Mouse (Mus musculus): ENCODE measurements around the gene Gm33543. TPM values are rescaled to one million over a fixed set of nuclear protein-coding genes. Genes with fewer than 3 reads are reported as not detected.

Gm33543 gene
- polyA plus RNA-seq, 1 experiment from 2014 or later: not detected

DNA sequence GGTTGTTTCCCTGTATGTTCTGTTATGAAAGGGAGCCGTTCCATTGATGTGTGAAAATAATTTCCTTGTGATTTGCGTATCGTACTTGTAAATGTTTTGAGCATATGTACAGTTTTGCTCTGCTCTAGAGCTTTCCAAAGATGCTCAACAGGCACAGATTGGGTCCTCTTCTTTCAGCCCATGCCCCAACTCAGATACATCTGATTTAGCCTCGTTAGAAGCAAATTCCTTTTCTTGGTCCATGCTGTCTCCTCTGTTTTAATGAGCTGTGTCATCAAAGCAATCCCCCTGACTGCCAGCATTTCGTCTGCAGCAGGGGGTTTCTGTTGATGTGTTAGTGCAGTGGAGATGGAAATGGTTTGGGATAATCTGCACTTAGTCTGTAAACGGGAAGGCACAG, 25.6 kb upstream of the Gm33543 start:
- no peaks in the 10 kb centered on the region for H3K27me3 ChIP-seq (replicated peaks; ENCODE audit: control insufficient read depth, insufficient read depth, low read length)
- H3K4me1 ChIP-seq (ENCODE audit: control insufficient read depth, insufficient read depth, low read length): no peaks in the 10 kb centered on the region
- no peak overlapping the region for H3K9ac ChIP-seq (ENCODE audit: low read depth, low read length)
- DNase-seq (ENCODE audit: low spot score) (no peak), ATAC-seq (ENCODE audit: low read depth) (no peak)
- H3K4me3 ChIP-seq (ENCODE audit: low read depth, low read length): no peak overlapping the region
- 56% methylated on average over 6 of the region's 6 CpGs for WGBS
- H3K9me3 ChIP-seq (ENCODE audit: control insufficient read depth, low read length): no peaks in the 10 kb centered on the region
- no peak overlapping the region for H3K4me2 ChIP-seq (ENCODE audit: low read depth, low read length)
- no peak overlapping the region for H3K27ac ChIP-seq (replicated peaks; ENCODE audit: low read depth, low read length)
- H3K36me3 ChIP-seq (ENCODE audit: control insufficient read depth, insufficient read depth, low read length): no peaks in the 10 kb centered on the region

- WGBS: 74% methylated on average over 2 of the region's 2 CpGs
Measured at GRCm38 (mm10) chr10:95867596-95867995, 24.9 kb upstream of the Gm33543 start.

GRCm38 (mm10) chr10:95864349-95865124, 21.8 kb upstream of the Gm33543 start:
- Histone ChIP-seq H3K36me3 (ENCODE audit: control insufficient read depth, insufficient read depth, low read length) (no peaks in the 10 kb centered on the region), H3K4me1 (ENCODE audit: control insufficient read depth, insufficient read depth, low read length) (no peaks in the 10 kb centered on the region), H3K4me3 (ENCODE audit: low read depth, low read length) (no peak overlapping the region), H3K9ac (ENCODE audit: low read depth, low read length) (no peak overlapping the region), H3K27ac (replicated peaks; ENCODE audit: low read depth, low read length) (no peak overlapping the region), H3K9me3 (ENCODE audit: control insufficient read depth, low read length) (no peaks in the 10 kb centered on the region), H3K4me2 (ENCODE audit: low read depth, low read length) (no peak overlapping the region), H3K27me3 (replicated peaks; ENCODE audit: control insufficient read depth, insufficient read depth, low read length) (no peaks in the 10 kb centered on the region)
- DNase-seq (ENCODE audit: low spot score) (peak; percentile 21), ATAC-seq (ENCODE audit: low read depth) (no peak)
- WGBS: 49% methylated on average over 11 of the region's 11 CpGs

More at GRCm38 (mm10) chr10:95867596-95867995, 24.9 kb upstream of the Gm33543 start:
- Histone ChIP-seq H3K36me3 (ENCODE audit: control insufficient read depth, insufficient read depth, low read length) (no peaks in the 10 kb centered on the region), H3K4me1 (ENCODE audit: control insufficient read depth, insufficient read depth, low read length) (no peaks in the 10 kb centered on the region), H3K9ac (ENCODE audit: low read depth, low read length) (no peak overlapping the region), H3K4me2 (ENCODE audit: low read depth, low read length) (no peak overlapping the region), H3K4me3 (ENCODE audit: low read depth, low read length) (no peak overlapping the region), H3K27ac (replicated peaks; ENCODE audit: low read depth, low read length) (no peak overlapping the region), H3K27me3 (replicated peaks; ENCODE audit: control insufficient read depth, insufficient read depth, low read length) (no peaks in the 10 kb centered on the region), H3K9me3 (ENCODE audit: control insufficient read depth, low read length) (no peaks in the 10 kb centered on the region)
- no peak for DNase-seq (ENCODE audit: low spot score)
- ATAC-seq (ENCODE audit: low read depth): no peak

DNA sequence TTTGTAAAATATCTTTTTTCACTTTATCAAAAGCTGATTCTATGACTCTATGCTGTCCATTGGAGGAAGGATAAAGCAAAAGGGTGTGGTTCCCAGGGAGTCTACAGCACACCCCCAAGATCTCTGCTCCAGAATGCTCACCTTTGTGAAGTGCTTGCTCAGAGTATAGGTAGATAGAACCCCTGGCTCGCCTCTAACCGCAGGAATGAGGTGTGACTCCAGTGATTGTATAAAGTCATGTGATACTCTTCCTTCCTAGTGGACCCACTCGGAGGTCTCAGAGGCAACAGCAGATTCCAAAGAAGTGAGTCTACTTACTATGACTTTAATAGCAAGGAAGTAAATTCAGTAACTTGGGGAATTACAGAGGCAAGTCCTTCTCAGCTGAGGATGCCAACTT, 19.9 kb upstream of the Gm33543 start:
- ATAC-seq (ENCODE audit: low read depth): no peak
- Histone ChIP-seq H3K27me3 (replicated peaks; ENCODE audit: control insufficient read depth, insufficient read depth, low read length) (no peaks in the 10 kb centered on the region), H3K36me3 (ENCODE audit: control insufficient read depth, insufficient read depth, low read length) (no peaks in the 10 kb centered on the region), H3K9ac (ENCODE audit: low read depth, low read length) (no peak overlapping the region), H3K4me2 (ENCODE audit: low read depth, low read length) (no peak overlapping the region), H3K4me1 (ENCODE audit: control insufficient read depth, insufficient read depth, low read length) (no peaks in the 10 kb centered on the region), H3K4me3 (ENCODE audit: low read depth, low read length) (no peak overlapping the region), H3K27ac (replicated peaks; ENCODE audit: low read depth, low read length) (no peak overlapping the region), H3K9me3 (ENCODE audit: control insufficient read depth, low read length) (no peaks in the 10 kb centered on the region)
- DNase-seq (ENCODE audit: low spot score): no peak
- WGBS: 79% methylated on average over 3 of the region's 3 CpGs

DNA sequence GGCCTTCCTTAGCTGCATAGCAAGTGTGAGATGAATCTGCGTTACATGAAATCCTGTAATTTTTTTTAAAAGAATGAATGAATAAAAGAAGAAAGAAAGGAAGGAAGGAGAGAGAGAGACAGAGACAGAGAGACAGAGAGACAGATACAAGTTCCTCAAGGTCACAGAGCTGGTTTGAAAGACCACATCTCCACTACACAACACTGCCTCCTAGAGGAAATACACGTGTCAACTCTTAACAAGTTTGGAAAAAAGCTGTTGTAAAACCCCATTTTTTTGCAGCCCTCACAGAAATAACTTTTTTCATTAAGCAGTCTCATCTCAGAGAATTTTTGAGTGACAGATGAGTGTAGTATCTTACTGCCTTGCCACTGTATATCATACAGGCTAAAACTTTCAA, 15.4 kb upstream of the Gm33543 start:
- WGBS: 33% methylated on average over 2 of the region's 2 CpGs
- Histone ChIP-seq H3K27me3 (replicated peaks; ENCODE audit: control insufficient read depth, insufficient read depth, low read length) (no peaks in the 10 kb centered on the region), H3K36me3 (ENCODE audit: control insufficient read depth, insufficient read depth, low read length) (no peaks in the 10 kb centered on the region), H3K27ac (replicated peaks; ENCODE audit: low read depth, low read length) (no peak overlapping the region), H3K4me1 (ENCODE audit: control insufficient read depth, insufficient read depth, low read length) (no peaks in the 10 kb centered on the region), H3K9ac (ENCODE audit: low read depth, low read length) (no peak overlapping the region), H3K4me3 (ENCODE audit: low read depth, low read length) (no peak overlapping the region), H3K4me2 (ENCODE audit: low read depth, low read length) (no peak overlapping the region), H3K9me3 (ENCODE audit: control insufficient read depth, low read length) (no peaks in the 10 kb centered on the region)
- ATAC-seq (ENCODE audit: low read depth) (no peak), DNase-seq (ENCODE audit: low spot score) (peak; percentile 85)

GRCm38 (mm10) chr10:95855411-95855810, 12.7 kb upstream of the Gm33543 start:
- Histone ChIP-seq H3K27me3 (replicated peaks; ENCODE audit: control insufficient read depth, insufficient read depth, low read length) (no peaks in the 10 kb centered on the region), H3K4me3 (ENCODE audit: low read depth, low read length) (no peak overlapping the region), H3K36me3 (ENCODE audit: control insufficient read depth, insufficient read depth, low read length) (no peaks in the 10 kb centered on the region), H3K9me3 (ENCODE audit: control insufficient read depth, low read length) (no peaks in the 10 kb centered on the region), H3K4me2 (ENCODE audit: low read depth, low read length) (no peak overlapping the region), H3K9ac (ENCODE audit: low read depth, low read length) (no peak overlapping the region), H3K27ac (replicated peaks; ENCODE audit: low read depth, low read length) (no peak overlapping the region), H3K4me1 (ENCODE audit: control insufficient read depth, insufficient read depth, low read length) (no peaks in the 10 kb centered on the region)
- ATAC-seq (ENCODE audit: low read depth) (no peak), DNase-seq (ENCODE audit: low spot score) (no peak)
- 90% methylated on average over 6 of the region's 6 CpGs for WGBS

DNA sequence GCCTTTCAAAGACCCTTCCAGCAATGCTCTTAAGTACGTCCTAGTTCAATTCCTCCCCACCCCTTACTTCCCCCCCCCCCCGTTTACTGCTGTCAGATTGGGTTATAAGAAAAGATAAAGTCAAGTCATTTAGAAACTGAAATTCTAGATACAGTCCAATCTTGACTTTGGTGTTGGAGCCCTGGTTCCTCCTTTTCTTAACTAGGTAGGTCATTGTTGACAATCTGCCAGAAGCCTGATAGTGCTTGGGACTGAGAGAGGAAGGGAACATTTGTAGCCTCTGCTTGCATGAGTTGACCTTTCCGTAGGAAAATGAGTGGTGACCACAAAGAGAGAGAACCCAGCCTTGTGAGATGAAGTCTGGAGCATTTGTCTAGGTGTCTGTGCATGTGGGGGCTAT, 7.8 kb upstream of the Gm33543 start:
- Histone ChIP-seq H3K36me3 (ENCODE audit: control insufficient read depth, insufficient read depth, low read length) (no peaks in the 10 kb centered on the region), H3K4me3 (ENCODE audit: low read depth, low read length) (no peak overlapping the region), H3K4me1 (ENCODE audit: control insufficient read depth, insufficient read depth, low read length) (no peaks in the 10 kb centered on the region), H3K27me3 (replicated peaks; ENCODE audit: control insufficient read depth, insufficient read depth, low read length) (no peaks in the 10 kb centered on the region), H3K27ac (replicated peaks; ENCODE audit: low read depth, low read length) (no peak overlapping the region), H3K9me3 (ENCODE audit: control insufficient read depth, low read length) (no peaks in the 10 kb centered on the region), H3K9ac (ENCODE audit: low read depth, low read length) (no peak overlapping the region), H3K4me2 (ENCODE audit: low read depth, low read length) (no peak overlapping the region)
- WGBS: 64% methylated on average over 3 of the region's 3 CpGs
- ATAC-seq (ENCODE audit: low read depth): no peak
- no peak for DNase-seq (ENCODE audit: low spot score)

DNA sequence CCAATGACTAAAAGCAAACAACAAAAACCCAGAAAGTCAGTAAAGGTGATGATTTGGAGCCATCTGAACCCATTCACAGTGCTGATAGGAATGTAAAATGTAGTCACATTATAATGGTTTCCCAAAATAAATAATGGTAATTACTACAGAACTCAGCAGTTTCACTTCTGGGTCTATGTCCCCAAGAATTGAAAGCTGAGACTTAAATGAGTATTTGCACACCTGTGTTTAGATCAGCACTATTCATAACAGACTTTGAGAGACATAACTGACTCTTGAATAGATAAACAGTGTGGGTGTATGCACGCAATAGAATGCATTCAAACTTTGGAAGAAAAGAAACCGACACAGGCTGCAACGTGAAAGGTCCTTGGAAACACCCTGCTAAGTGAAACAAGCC, 4.0 kb upstream of the Gm33543 start:
- no peaks in the 10 kb centered on the region for H3K9me3 ChIP-seq (ENCODE audit: control insufficient read depth, low read length)
- H3K4me2 ChIP-seq (ENCODE audit: low read depth, low read length): no peak overlapping the region
- no peak for DNase-seq (ENCODE audit: low spot score)
- H3K27me3 ChIP-seq (replicated peaks; ENCODE audit: control insufficient read depth, insufficient read depth, low read length): no peaks in the 10 kb centered on the region
- H3K9ac ChIP-seq (ENCODE audit: low read depth, low read length): no peak overlapping the region
- no peak overlapping the region for H3K4me3 ChIP-seq (ENCODE audit: low read depth, low read length)
- H3K27ac ChIP-seq (replicated peaks; ENCODE audit: low read depth, low read length): no peak overlapping the region
- no peaks in the 10 kb centered on the region for H3K4me1 ChIP-seq (ENCODE audit: control insufficient read depth, insufficient read depth, low read length)
- 78% methylated on average over 3 of the region's 3 CpGs for WGBS
- no peaks in the 10 kb centered on the region for H3K36me3 ChIP-seq (ENCODE audit: control insufficient read depth, insufficient read depth, low read length)
- ATAC-seq (ENCODE audit: low read depth): no peak

DNA sequence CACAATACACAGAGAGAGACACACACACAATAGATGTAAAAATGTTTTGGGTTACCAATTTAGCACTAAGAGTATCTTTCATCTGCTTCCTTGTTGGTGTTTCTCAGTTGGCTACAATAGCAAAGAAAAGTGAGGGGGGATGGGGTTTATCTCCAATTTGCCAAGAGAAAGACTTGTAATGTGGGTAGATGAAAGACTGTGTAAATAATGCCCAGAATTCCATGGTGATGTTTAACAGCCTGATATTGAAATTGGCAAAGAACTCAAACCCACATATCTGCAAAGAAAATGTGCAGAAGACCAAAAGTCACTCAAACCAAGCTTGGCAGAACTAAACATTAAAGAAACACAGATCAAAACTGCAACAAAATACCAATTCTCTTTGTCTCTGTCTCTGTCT, 3.6 kb upstream of the Gm33543 start:
- Histone ChIP-seq H3K9me3 (ENCODE audit: control insufficient read depth, low read length) (no peaks in the 10 kb centered on the region), H3K36me3 (ENCODE audit: control insufficient read depth, insufficient read depth, low read length) (no peaks in the 10 kb centered on the region), H3K4me1 (ENCODE audit: control insufficient read depth, insufficient read depth, low read length) (no peaks in the 10 kb centered on the region), H3K9ac (ENCODE audit: low read depth, low read length) (no peak overlapping the region), H3K27ac (replicated peaks; ENCODE audit: low read depth, low read length) (no peak overlapping the region), H3K27me3 (replicated peaks; ENCODE audit: control insufficient read depth, insufficient read depth, low read length) (no peaks in the 10 kb centered on the region), H3K4me3 (ENCODE audit: low read depth, low read length) (no peak overlapping the region), H3K4me2 (ENCODE audit: low read depth, low read length) (no peak overlapping the region)
- no peak for ATAC-seq (ENCODE audit: low read depth)
- no peak for DNase-seq (ENCODE audit: low spot score)
